In the genomic region with DNA sequence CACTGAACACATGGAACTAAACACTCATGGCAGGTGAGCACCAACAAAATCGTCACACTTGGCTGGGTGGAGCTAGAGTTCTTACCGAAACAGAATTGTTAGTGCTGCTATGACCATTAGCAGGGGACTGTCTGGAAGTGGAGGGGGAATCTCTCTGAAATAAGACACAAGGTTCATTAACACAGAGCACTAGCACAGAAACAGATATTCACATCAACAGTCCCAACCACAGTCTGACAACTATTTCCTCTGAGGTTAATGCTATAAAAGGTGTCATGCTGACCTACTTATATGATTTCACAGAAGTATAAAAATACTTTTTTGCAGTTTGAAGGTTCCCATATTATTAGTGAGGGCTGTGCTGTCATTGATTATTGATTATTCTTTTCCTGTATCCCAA, we compare ENCODE assay signal across 20 mouse cellular contexts.
A peak's percentile ranks its signal among the peaks of the same experiment; 100 is the strongest.
DNase-seq lines count a peak whose midpoint lies in the region; ATAC-seq lines count a peak whose summit lies in the region.
"Had no signal": no experiment of that assay in that cellular context is flagged by ENCODE, and none has a peak within 500 bp of the region (broad histone marks: within the 10 kb centered on the region; RNA-seq: fewer than 3 reads in every experiment).

No protein-coding gene starts in this region.

- peak; percentile 47; the same call in 1 of the 2 replicates for ATAC-seq in common myeloid progenitor, adult 5-6 weeks (replicated peaks; ENCODE audit: low read depth, poor library complexity, severe bottlenecking)
- ATAC-seq in megakaryocyte progenitor cell, adult 5-6 weeks (replicated peaks; ENCODE audit: poor library complexity), result no peak
- ATAC-seq: forebrain, embryonic 14.5 days; hindbrain, postnatal 0 days; intestine, embryonic 16.5 days had no signal

- peak; percentile 7 for DNase-seq in thymus, postnatal 0 days (ENCODE audit: low spot score)
- no peak for DNase-seq in thymus, adult 18-20 months
- DNase-seq in CD4-positive, CD25-positive, alpha-beta regulatory T cell, adult 2 months (ENCODE audit: low read depth, low spot score), result peak; percentile 23
- DNase-seq in natural killer cell, adult 2 months (ENCODE audit: low spot score in 2 of 2), result peak; percentile 3 to 26
- no peak for DNase-seq in layer of hippocampus, adult 9-11 months
- DNase-seq in lung, postnatal 14 days, result no peak
- DNase-seq: adrenal gland, adult 8-10 months; adrenal gland, postnatal 36 days; cerebellum, adult 11 months; cerebellum, adult 8-10 months; cerebellum, postnatal 25 days; gastrocnemius, postnatal 36 days; heart, adult 11 months; heart, postnatal 10 days; heart, postnatal 4 days had no signal

Comparison
In these comparisons a context has a peak if more than half of its experiments do, and no peak if none do; other contexts are left out.
1. DNase-seq: peak in thymus, postnatal 0 days (single experiment), CD4-positive, CD25-positive, alpha-beta regulatory T cell, adult 2 months (single experiment) and natural killer cell, adult 2 months (2 of 2); none in thymus, adult 18-20 months (0 of 2), layer of hippocampus, adult 9-11 months (single experiment) and lung, postnatal 14 days (single experiment).